Mouse (Mus musculus): Measurements from ENCODE around the gene Ptgr2.
"Not testable (repeated sequence)": the region's sequence is repeated elsewhere in the genome, so short reads cannot be mapped to it uniquely, and the experiment has no call there.

Gene Ptgr2

GRCm38 (mm10) chr12:84284885-84285592 is at the start of gene Ptgr2:
Gene Ptgr2 (plus strand): TSS chr12:84285232.
- in situ Hi-C loops (cut with MseI, MboI): no loop called here

GRCm38 (mm10) chr12:84235577-84235976 is 49.5 kb upstream of the Ptgr2 start:
- in situ Hi-C loops (cut with MseI, MboI): no loop called here

- in situ Hi-C loops (cut with MseI, MboI): no loop called here
These were observed 48.9 kb upstream of the Ptgr2 start for GRCm38 (mm10) chr12:84235981-84236752.

- in situ Hi-C loops (cut with MseI, MboI): not testable (repeated sequence)
These were observed 48.0 kb upstream of the Ptgr2 start for GRCm38 (mm10) chr12:84237036-84237435.

- in situ Hi-C loops (cut with MseI, MboI): no loop called here
These were observed 41.8 kb upstream of the Ptgr2 start for GRCm38 (mm10) chr12:84243076-84243770.

- in situ Hi-C loops (cut with MseI, MboI): loop anchor here in 1 of 2 experiments (5.0 kb wide), 1 partner anchor 83 kb away; no protein-coding TSS in a partner anchor
These were observed 39.3 kb upstream of the Ptgr2 start for GRCm38 (mm10) chr12:84245683-84246082.

- in situ Hi-C loops (cut with MseI, MboI): loop anchor here in 1 of 2 experiments (5.0 kb wide), 1 partner anchor 87 kb away; no protein-coding TSS in a partner anchor
These were observed 35.8 kb upstream of the Ptgr2 start for GRCm38 (mm10) chr12:84249217-84249616.

GRCm38 (mm10) chr12:84252811-84253210 is 32.2 kb upstream of the Ptgr2 start:
- in situ Hi-C loops (cut with MseI, MboI): loop anchor here in 1 of 2 experiments (10.0 kb wide), 1 partner anchor 88 kb away; no protein-coding TSS in a partner anchor

- in situ Hi-C loops (cut with MseI, MboI): loop anchor here in 1 of 2 experiments (10.0 kb wide), 1 partner anchor 90 kb away; no protein-coding TSS in a partner anchor
These were observed 30.1 kb upstream of the Ptgr2 start for GRCm38 (mm10) chr12:84254886-84255285.

- in situ Hi-C loops (cut with MseI, MboI): no loop called here
These were observed 24.7 kb upstream of the Ptgr2 start for GRCm38 (mm10) chr12:84260363-84260762.

- in situ Hi-C loops (cut with MseI, MboI): no loop called here
These were observed 17.8 kb upstream of the Ptgr2 start for GRCm38 (mm10) chr12:84267264-84267663.

GRCm38 (mm10) chr12:84273366-84273765 is 11.7 kb upstream of the Ptgr2 start:
- in situ Hi-C loops (cut with MseI, MboI): no loop called here

- in situ Hi-C loops (cut with MseI, MboI): no loop called here
These were observed 9.7 kb upstream of the Ptgr2 start for GRCm38 (mm10) chr12:84275288-84275687.

- in situ Hi-C loops (cut with MseI, MboI): no loop called here
These were observed 8.7 kb upstream of the Ptgr2 start for GRCm38 (mm10) chr12:84276288-84276687.

GRCm38 (mm10) chr12:84276799-84277198 is 8.2 kb upstream of the Ptgr2 start:
- in situ Hi-C loops (cut with MseI, MboI): no loop called here

GRCm38 (mm10) chr12:84277832-84278231 is 7.2 kb upstream of the Ptgr2 start:
- in situ Hi-C loops (cut with MseI, MboI): no loop called here

- in situ Hi-C loops (cut with MseI, MboI): no loop called here
These were observed 6.1 kb upstream of the Ptgr2 start for GRCm38 (mm10) chr12:84278901-84279300.

GRCm38 (mm10) chr12:84284391-84284790 is 641 bp upstream of the Ptgr2 start:
- in situ Hi-C loops (cut with MseI, MboI): no loop called here

GRCm38 (mm10) chr12:84285593-84285968 is 549 bp downstream of the Ptgr2 start:
- in situ Hi-C loops (cut with MseI, MboI): no loop called here

GRCm38 (mm10) chr12:84288461-84288860 is 3.4 kb downstream of the Ptgr2 start:
- in situ Hi-C loops (cut with MseI, MboI): no loop called here

- in situ Hi-C loops (cut with MseI, MboI): no loop called here
These were observed 12.8 kb downstream of the Ptgr2 start for GRCm38 (mm10) chr12:84297851-84298250.

- in situ Hi-C loops (cut with MseI, MboI): no loop called here
These were observed 14.2 kb downstream of the Ptgr2 start for GRCm38 (mm10) chr12:84299265-84299664.
